Mouse (Mus musculus) spleen, adult 12 weeks (tissue): Measurements from ENCODE around the gene Hhatl.

Source experiments
- DNase-seq: peaks from one replicate; pipeline ENCODE4 v3.0.0; 2022; ENCODE audit warnings: low spot score

The Hhatl gene

GRCm38 (mm10) chr9:121759091-121760081 lies 32.9 kb downstream of the Hhatl start, which contains the start of gene Zfp651:
Zfp651 (plus strand) TSS chr9:121759330.
- no peak for DNase-seq

GRCm38 (mm10) chr9:121757835-121758814 lies 34.2 kb downstream of the Hhatl start:
- DNase-seq = no peak

GRCm38 (mm10) chr9:121757432-121757831 lies 34.9 kb downstream of the Hhatl start:
- DNase-seq = no peak

GRCm38 (mm10) chr9:121756785-121757184 lies 35.5 kb downstream of the Hhatl start:
- DNase-seq = no peak

- DNase-seq = no peak
Observed at GRCm38 (mm10) chr9:121754624-121755023, 37.7 kb downstream of the Hhatl start.

- no peak for DNase-seq
Observed at GRCm38 (mm10) chr9:121752774-121753173, 39.5 kb downstream of the Hhatl start.

GRCm38 (mm10) chr9:121744051-121744450 lies 48.3 kb downstream of the Hhatl start:
- no peak for DNase-seq

- no peak for DNase-seq
Observed at GRCm38 (mm10) chr9:121741168-121741567, 51.1 kb downstream of the Hhatl start.

- DNase-seq = no peak
Observed at GRCm38 (mm10) chr9:121740490-121740889, 51.8 kb downstream of the Hhatl start.
